ENCODE assay signal across 8 mouse cellular contexts in the genomic region with DNA sequence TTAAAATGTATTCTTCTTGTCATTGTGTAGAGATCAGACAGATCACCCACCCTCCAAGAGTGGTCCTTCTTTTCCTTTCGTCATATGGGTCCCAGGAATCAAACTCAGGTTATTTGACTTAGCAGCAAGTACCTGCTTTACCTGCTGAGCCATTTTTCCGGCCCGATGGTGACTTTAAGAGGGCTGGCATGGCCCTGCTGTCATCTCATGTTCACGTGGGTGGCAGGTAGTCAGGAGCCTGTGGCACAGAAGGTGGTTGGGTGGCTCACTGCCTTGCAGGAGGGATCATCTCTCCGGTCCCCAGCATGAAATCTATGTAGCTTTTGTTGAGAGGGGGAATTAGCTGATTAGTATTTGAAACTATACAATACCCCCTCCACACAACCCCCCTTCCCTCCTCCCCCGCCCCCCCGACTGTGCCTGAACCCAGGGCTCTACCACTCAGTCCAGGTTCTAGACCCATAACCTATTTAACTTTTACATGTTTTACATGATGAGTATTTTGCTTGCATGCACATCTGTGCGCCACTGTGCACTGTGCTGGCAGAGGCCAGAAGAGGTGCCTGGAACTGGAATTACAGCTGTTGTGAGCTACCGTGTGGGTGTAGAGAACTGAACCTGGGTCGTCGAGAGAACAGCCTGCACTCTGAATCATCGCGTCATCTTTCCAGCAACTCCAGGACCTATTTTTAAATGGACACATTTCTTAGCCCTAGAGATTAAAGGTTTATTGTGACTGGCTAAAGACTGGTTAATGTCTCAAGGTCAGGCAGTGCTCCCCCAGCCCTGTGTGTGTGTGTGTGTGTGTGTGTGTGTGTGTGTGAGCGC. TPM values are rescaled to one million over a fixed set of nuclear protein-coding genes. Genes with fewer than 3 reads are reported as not detected.
A peak's percentile ranks its signal among the peaks of the same experiment; 100 is the strongest.
DNase-seq lines count a peak whose midpoint lies in the region; ATAC-seq and TF ChIP-seq lines count a peak whose summit lies in the region.

No protein-coding gene starts in this region.

- ATAC-seq in heart, embryonic 15.5 days (replicated peaks; ENCODE audit: insufficient number of reproducible peaks, insufficient read depth, low FRiP score, low read depth): no peak

- H3K27me3 ChIP-seq in heart, embryonic 15.5 days: no peaks in the 10 kb centered on the region
- H3K27me3 ChIP-seq in midbrain, embryonic 10.5 days (ENCODE audit: low read depth, poor library complexity, severe bottlenecking): no peaks in the 10 kb centered on the region

- H3K4me1 ChIP-seq in bone marrow macrophage, adult 2 months (ENCODE audit: control insufficient read depth, insufficient read depth, low read length): peaks cover 45% of the 10 kb centered on the region
- peaks cover 23% of the 10 kb centered on the region for H3K4me1 ChIP-seq in heart, embryonic 15.5 days (replicated peaks)
- H3K4me1 ChIP-seq in midbrain, embryonic 10.5 days: peaks cover 26% of the 10 kb centered on the region

- peak overlapping the region; percentile 69 for H3K4me2 ChIP-seq in heart, embryonic 15.5 days

- H3K36me3 ChIP-seq in heart, embryonic 15.5 days: peaks cover 10% of the 10 kb centered on the region; the same call in 1 of the 2 replicates
- H3K36me3 ChIP-seq in midbrain, embryonic 10.5 days: peaks cover 25% of the 10 kb centered on the region

- H3K9me3 ChIP-seq in heart, embryonic 15.5 days (replicated peaks): no peaks in the 10 kb centered on the region
- peaks cover 5% of the 10 kb centered on the region; the same call in 1 of the 2 replicates for H3K9me3 ChIP-seq in midbrain, embryonic 10.5 days (replicated peaks)

- H3K27ac ChIP-seq in bone marrow macrophage, adult 2 months (ENCODE audit: insufficient read depth, low read depth, low read length): no peak overlapping the region
- H3K27ac ChIP-seq in heart, embryonic 15.5 days: peak overlapping the region; percentile 93
- peak overlapping the region; percentile 91 for H3K27ac ChIP-seq in midbrain, embryonic 10.5 days (replicated peaks)

- WGBS in heart, embryonic 15.5 days: 44% methylated on average over 14 of the region's 14 CpGs
- 58% methylated on average over 14 of the region's 14 CpGs for WGBS in midbrain, embryonic 10.5 days

- no peak for TF ChIP-seq POLR2A in bone marrow macrophage, adult 2 months (IDR thresholded peaks at IDR 0.05; ENCODE audit: borderline replicate concordance, low read depth, low read length)

- TF ChIP-seq CTCF in bone marrow macrophage, adult 2 months (IDR thresholded peaks at IDR 0.05; ENCODE audit: low read depth, low read length): no peak

- peak overlapping the region; percentile 94 for H3K9ac ChIP-seq in heart, embryonic 15.5 days

- peak; percentile 15 to 21 for DNase-seq in kidney, postnatal 4 days
- no peak for DNase-seq in kidney, adult 11 months
- no peak for DNase-seq in midbrain, embryonic 10.5 days (ENCODE audit: low spot score)
- no peak for DNase-seq in layer of hippocampus, adult 9-10 months (ENCODE audit: low spot score)
- no peak for DNase-seq in kidney, postnatal 25 days
- DNase-seq in adrenal gland, postnatal 4 days (ENCODE audit: low spot score in 2 of 2): no peak

- H3K4me3 ChIP-seq in bone marrow macrophage, adult 2 months (ENCODE audit: insufficient read depth, low read length): peak overlapping the region; percentile 72
- H3K4me3 ChIP-seq in heart, embryonic 15.5 days: peak overlapping the region; percentile 99
- H3K4me3 ChIP-seq in midbrain, embryonic 10.5 days: peak overlapping the region; percentile 92

RNA-seq across cellular contexts. Expression of gene Tmem50a, which starts 0.6 kb away (rescaled TPM):
- polyA plus RNA-seq in bone marrow macrophage, adult 2 months (2012; ENCODE audit: insufficient read depth, insufficient read length, missing spikeins): 392 and 428 TPM in 2 replicates
- 142 TPM in 2 replicates for polyA plus RNA-seq in heart, embryonic 15.5 days (2015; fragmentation: Nextera tagmentation; extraction: Ambion mirVana)
- polyA plus RNA-seq in midbrain, embryonic 10.5 days (2016; fragmentation: Nextera tagmentation; extraction: Ambion mirVana): 127 and 135 TPM in 2 replicates
- total RNA-seq in adrenal gland, postnatal 4 days (2021): 100 to 1,000 TPM; 214 to 225 TPM

RNA-seq across cellular contexts. Expression of gene Rsrp1, which starts 8.0 kb away (rescaled TPM):
- 1,131 and 1,373 TPM in 2 replicates for polyA plus RNA-seq in bone marrow macrophage, adult 2 months (2012; ENCODE audit: insufficient read depth, insufficient read length, missing spikeins)
- polyA plus RNA-seq in heart, embryonic 15.5 days (2015; fragmentation: Nextera tagmentation; extraction: Ambion mirVana): 366 and 379 TPM in 2 replicates
- polyA plus RNA-seq in midbrain, embryonic 10.5 days (2016; fragmentation: Nextera tagmentation; extraction: Ambion mirVana): 320 and 401 TPM in 2 replicates
- 100 to 1,000 TPM; 365 to 381 TPM for total RNA-seq in adrenal gland, postnatal 4 days (2021)

RNA-seq across cellular contexts. Expression of gene Syf2, which starts 15.3 kb away (rescaled TPM):
- 97.3 and 97.6 TPM in 2 replicates for polyA plus RNA-seq in bone marrow macrophage, adult 2 months (2012; ENCODE audit: insufficient read depth, insufficient read length, missing spikeins)
- 52.6 and 57.6 TPM in 2 replicates for polyA plus RNA-seq in heart, embryonic 15.5 days (2015; fragmentation: Nextera tagmentation; extraction: Ambion mirVana)
- 70.0 and 71.5 TPM in 2 replicates for polyA plus RNA-seq in midbrain, embryonic 10.5 days (2016; fragmentation: Nextera tagmentation; extraction: Ambion mirVana)
- total RNA-seq in adrenal gland, postnatal 4 days (2021): 10 to 100 TPM; 82.4 to 93.3 TPM

RNA-seq across cellular contexts. Expression of gene Rhd, which starts 51.1 kb away (rescaled TPM):
- polyA plus RNA-seq in bone marrow macrophage, adult 2 months (2012; ENCODE audit: insufficient read depth, insufficient read length, missing spikeins): not detected in 2 replicates
- 5.4 and 8.9 TPM in 2 replicates for polyA plus RNA-seq in heart, embryonic 15.5 days (2015; fragmentation: Nextera tagmentation; extraction: Ambion mirVana)
- 9.6 and 12.9 TPM in 2 replicates for polyA plus RNA-seq in midbrain, embryonic 10.5 days (2016; fragmentation: Nextera tagmentation; extraction: Ambion mirVana)
- total RNA-seq in adrenal gland, postnatal 4 days (2021): 10 to 100 TPM in 1 of 2 experiments, 1 to 10 TPM in 1; 6.5 to 12.0 TPM

Comparison
In these comparisons a context has a peak if more than half of its experiments do, and no peak if none do; other contexts are left out.
1. DNase-seq: peak in kidney, postnatal 4 days (2 of 2); none in kidney, adult 11 months (single experiment), midbrain, embryonic 10.5 days (single experiment), layer of hippocampus, adult 9-10 months (single experiment), kidney, postnatal 25 days (0 of 2) and adrenal gland, postnatal 4 days (0 of 2).
2. Peak in every context shown above with its lines, with median percentiles within 50 percentile points of each other: H3K4me3 ChIP-seq.